Mouse (Mus musculus) heart, adult 10 weeks (tissue): ENCODE results near the gene Scgb1b29. TPM values are rescaled to one million over a fixed set of nuclear protein-coding genes. Genes with fewer than 3 reads are reported as not detected.

Experiments
- polyA plus RNA-seq: library from polyadenylated mRNA; stranded (reverse); fragments of 350-450 nt; fragmentation: Illumina TruSeq; extraction: RNeasy Lipid Tissue Mini Kit (QIAGEN cat#74804); gene quantifications from one replicate; pipeline ENCODE4 v1.2.3, GENCODE M21; 2014; ENCODE audit warnings: low read depth, low replicate concordance

The Scgb1b29 gene
- not detected for polyA plus RNA-seq

GRCm38 (mm10) chr7:32441241-32441640 lies at the start of gene Scgb1b29:
Gene Scgb1b29, plus strand, starts transcription at chr7:32441541.

Other genes starting within 250 kb of the Scgb1b29 start
- not detected for gene Scgb2b11, start 230.4 kb upstream of the Scgb1b29 start, polyA plus RNA-seq
- gene Scgb1b11, start 218.7 kb upstream of the Scgb1b29 start, polyA plus RNA-seq = not detected
- gene Scgb2b12, start 114.3 kb upstream of the Scgb1b29 start, polyA plus RNA-seq = not detected
- gene Scgb1b12, start 107.4 kb upstream of the Scgb1b29 start, polyA plus RNA-seq = not detected